ENCODE assay signal across 14 mouse cellular contexts in the genomic region with DNA sequence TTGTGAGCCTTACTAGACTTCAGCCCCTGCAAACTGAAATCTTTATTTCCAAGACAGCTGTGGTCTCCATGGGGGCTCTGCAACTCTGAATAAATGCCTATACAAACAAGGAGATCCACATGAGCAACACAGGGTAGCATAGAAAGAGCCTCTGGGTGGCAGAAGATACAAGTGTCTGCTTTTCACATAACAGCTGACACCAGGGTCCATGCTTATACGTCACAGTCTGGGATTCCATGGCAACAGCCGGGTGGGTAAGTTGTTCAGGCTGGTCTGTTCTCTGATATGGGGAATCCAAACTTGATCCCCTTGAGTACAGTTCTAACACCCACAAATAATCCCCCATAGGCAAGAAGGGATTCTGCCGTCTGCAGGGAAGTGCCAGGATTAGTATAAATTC.
DNase-seq lines count a peak whose midpoint lies in the region; ATAC-seq lines count a peak whose summit lies in the region.
"Had no signal": no experiment of that assay in that cellular context is flagged by ENCODE, and none has a peak within 500 bp of the region (broad histone marks: within the 10 kb centered on the region; RNA-seq: fewer than 3 reads in every experiment).

No protein-coding gene starts in this region.

- WGBS in heart, embryonic 14.5 days = 33% methylated on average over 3 of the region's 3 CpGs
- 33% methylated on average over 3 of the region's 3 CpGs for WGBS in midbrain, embryonic 14.5 days

- peaks cover 21 to 41% of the 10 kb centered on the region in 2 experiments for H3K4me1 ChIP-seq in heart, embryonic 14.5 days (ENCODE audit: control insufficient read depth in 2 of 2, insufficient read depth in 2 of 2, low read length in 2 of 2)
- H3K4me1 ChIP-seq in midbrain, embryonic 14.5 days (ENCODE audit: control insufficient read depth, insufficient read depth, low read length) = no peaks in the 10 kb centered on the region

- no peak; the same call in 1 of the 2 replicates for ATAC-seq in heart, embryonic 14.5 days (ENCODE audit: insufficient number of reproducible peaks, insufficient read depth, low FRiP score, low read depth)
- no peak for ATAC-seq in midbrain, embryonic 14.5 days (ENCODE audit: low FRiP score, low TSS enrichment)

- no peak overlapping the region for H3K4me2 ChIP-seq in heart, embryonic 14.5 days (ENCODE audit: low read length)
- no peak overlapping the region for H3K4me2 ChIP-seq in midbrain, embryonic 14.5 days (ENCODE audit: low read length)
- H3K4me2 ChIP-seq: neural tube, embryonic 12.5 days had no signal

- H3K9me3 ChIP-seq in heart, embryonic 14.5 days (ENCODE audit: control insufficient read depth, low read length) = no peaks in the 10 kb centered on the region
- no peaks in the 10 kb centered on the region for H3K9me3 ChIP-seq in midbrain, embryonic 14.5 days (ENCODE audit: control insufficient read depth, low read length)
- H3K9me3 ChIP-seq: neural tube, embryonic 12.5 days had no signal

- no peak overlapping the region for H3K9ac ChIP-seq in heart, embryonic 14.5 days (ENCODE audit: low read length)
- no peak overlapping the region for H3K9ac ChIP-seq in midbrain, embryonic 14.5 days (replicated peaks; ENCODE audit: low read length)
- H3K9ac ChIP-seq: neural tube, embryonic 12.5 days had no signal

- peak; percentile 24 to 26 for DNase-seq in cerebellum, postnatal 10 days
- DNase-seq in cerebellum, adult 18-20 months = no peak
- no peak for DNase-seq in heart, postnatal 36 days
- peak; percentile 31 to 33 for DNase-seq in left cerebral cortex, postnatal 10 days (ENCODE audit: extremely low spot score in 1 of 2, low spot score in 2 of 2)
- DNase-seq in left cerebral cortex, adult 9 months (ENCODE audit: low spot score in 2 of 2) = no peak
- DNase-seq in midbrain, embryonic 14.5 days = peak; percentile 57
- no peak for DNase-seq in adrenal gland, adult (ENCODE audit: inconsistent age in 2 of 2, low spot score in 1 of 2)
- DNase-seq: cerebellum, adult 9-11 months; gastrocnemius, postnatal 14 days; kidney, postnatal 36 days; lung, postnatal 4 days; thymus, adult 2 months had no signal

- H3K4me3 ChIP-seq in heart, embryonic 14.5 days (ENCODE audit: control insufficient read depth in 1 of 2, insufficient read depth in 1 of 2, low read depth in 1 of 2, low read length in 2 of 2) = no peak overlapping the region
- H3K4me3 ChIP-seq in midbrain, embryonic 14.5 days (replicated peaks; ENCODE audit: low read depth, low read length) = no peak overlapping the region
- H3K4me3 ChIP-seq: neural tube, embryonic 12.5 days had no signal

- H3K36me3 ChIP-seq in heart, embryonic 14.5 days (ENCODE audit: control insufficient read depth, insufficient read depth, low read length) = no peaks in the 10 kb centered on the region
- no peaks in the 10 kb centered on the region for H3K36me3 ChIP-seq in midbrain, embryonic 14.5 days (ENCODE audit: control insufficient read depth, insufficient read depth, low read length)
- H3K36me3 ChIP-seq: neural tube, embryonic 12.5 days had no signal

- no peaks in the 10 kb centered on the region for H3K27me3 ChIP-seq in heart, embryonic 14.5 days (ENCODE audit: control insufficient read depth, insufficient read depth, low read length)
- no peaks in the 10 kb centered on the region for H3K27me3 ChIP-seq in midbrain, embryonic 14.5 days (ENCODE audit: control insufficient read depth, insufficient read depth, low read length)
- H3K27me3 ChIP-seq: neural tube, embryonic 12.5 days had no signal

- peak overlapping the region; percentile 28 to 68 for H3K27ac ChIP-seq in heart, embryonic 14.5 days (replicated peaks in 1 of 2; ENCODE audit: control insufficient read depth in 1 of 2, insufficient read depth in 1 of 2, low read depth in 2 of 2, low read length in 2 of 2)
- no peak overlapping the region for H3K27ac ChIP-seq in midbrain, embryonic 14.5 days (replicated peaks; ENCODE audit: low read depth, low read length)
- H3K27ac ChIP-seq: neural tube, embryonic 12.5 days had no signal

- intact Hi-C loops in heart, postnatal 36 days (cut with DNase I) = loop anchor here (2.0 to 10.0 kb wide), 3 partner anchors 62 to 194 kb away; a partner anchor contains a TSS
- intact Hi-C loops in left cerebral cortex, postnatal 10 days (cut with DNase I) = no loop called here

Comparison
In these comparisons a context has a peak if more than half of its experiments do, and no peak if none do; other contexts are left out.
1. DNase-seq: peak in cerebellum, postnatal 10 days (2 of 2), left cerebral cortex, postnatal 10 days (2 of 2) and midbrain, embryonic 14.5 days (single experiment); none in cerebellum, adult 18-20 months (0 of 2), heart, postnatal 36 days (0 of 2), left cerebral cortex, adult 9 months (0 of 2) and adrenal gland, adult (0 of 2).